Mouse (Mus musculus) urinary bladder, adult 2 months (tissue): Measurements from ENCODE around the gene 2210016L21Rik. TPM values are rescaled to one million over a fixed set of nuclear protein-coding genes. Genes with fewer than 3 reads are reported as not detected.
"Not testable (repeated sequence)": the region's sequence is repeated elsewhere in the genome, so short reads cannot be mapped to it uniquely, and the experiment has no call there.

Experiments
- DNase-seq: peaks from one replicate; pipeline ENCODE4 v3.0.0; 2022; ENCODE audit warnings: low spot score
- polyA plus RNA-seq: library from polyadenylated mRNA; depleted of rRNA; stranded (reverse); fragments of >200 nt; gene quantifications from 2 replicates; pipeline ENCODE4 v1.2.3, GENCODE M21; 2012; rRNA removed

Gene 2210016L21Rik
- polyA plus RNA-seq = 36.2 and 37.4 TPM in 2 replicates

GRCm38 (mm10) chr5:114942074-114942765, at the start of gene 2210016L21Rik:
Gene 2210016L21Rik, plus strand, starts transcription at chr5:114942158.
- peak; percentile 66 for DNase-seq

GRCm38 (mm10) chr5:114895542-114895941, 46.4 kb upstream of the 2210016L21Rik start:
- no peak for DNase-seq

- no peak for DNase-seq
Observed at GRCm38 (mm10) chr5:114896688-114897373, 45.1 kb upstream of the 2210016L21Rik start, which contains the start of gene Oasl2. Gene Oasl2, plus strand, starts transcription at chr5:114896936.

- DNase-seq = no peak
Observed at GRCm38 (mm10) chr5:114897374-114897793, 44.6 kb upstream of the 2210016L21Rik start.

- DNase-seq = no peak
Observed at GRCm38 (mm10) chr5:114898857-114899256, 43.1 kb upstream of the 2210016L21Rik start.

GRCm38 (mm10) chr5:114902413-114902812, 39.5 kb upstream of the 2210016L21Rik start:
- no peak for DNase-seq

- no peak for DNase-seq
Observed at GRCm38 (mm10) chr5:114908598-114909305, 33.2 kb upstream of the 2210016L21Rik start.

GRCm38 (mm10) chr5:114913686-114914085, 28.3 kb upstream of the 2210016L21Rik start:
- DNase-seq = no peak

GRCm38 (mm10) chr5:114914855-114915254, 27.1 kb upstream of the 2210016L21Rik start:
- DNase-seq = no peak

- DNase-seq = no peak
Observed at GRCm38 (mm10) chr5:114915854-114916253, 26.1 kb upstream of the 2210016L21Rik start.

GRCm38 (mm10) chr5:114916777-114917176, 25.2 kb upstream of the 2210016L21Rik start:
- DNase-seq = no peak

- not testable (repeated sequence) for DNase-seq
Observed at GRCm38 (mm10) chr5:114917357-114917756, 24.6 kb upstream of the 2210016L21Rik start.

GRCm38 (mm10) chr5:114921551-114922365, 20.2 kb upstream of the 2210016L21Rik start:
- no peak for DNase-seq

- DNase-seq = no peak
Observed at GRCm38 (mm10) chr5:114922366-114922731, 19.6 kb upstream of the 2210016L21Rik start.

- peak; percentile 40 for DNase-seq
Observed at GRCm38 (mm10) chr5:114922998-114923473, 18.9 kb upstream of the 2210016L21Rik start, which contains the start of gene Oasl1. Gene Oasl1, plus strand, starts transcription at chr5:114923240.

- no peak for DNase-seq
Observed at GRCm38 (mm10) chr5:114926153-114926684, 15.7 kb upstream of the 2210016L21Rik start.

GRCm38 (mm10) chr5:114926753-114927152, 15.2 kb upstream of the 2210016L21Rik start:
- no peak for DNase-seq

- DNase-seq = no peak
Observed at GRCm38 (mm10) chr5:114931626-114932025, 10.3 kb upstream of the 2210016L21Rik start.

- no peak for DNase-seq
Observed at GRCm38 (mm10) chr5:114933206-114933605, 8.8 kb upstream of the 2210016L21Rik start.

- DNase-seq = no peak
Observed at GRCm38 (mm10) chr5:114935838-114936237, 6.1 kb upstream of the 2210016L21Rik start.

- not testable (repeated sequence) for DNase-seq
Observed at GRCm38 (mm10) chr5:114941138-114941537, 820 bp upstream of the 2210016L21Rik start.
